Mouse (Mus musculus) small intestine, adult 2 months (tissue): ENCODE measurements around the gene Toporsl. TPM values are rescaled to one million over a fixed set of nuclear protein-coding genes. Genes with fewer than 3 reads are reported as not detected.

ENCODE experiments used
- H3K27ac ChIP-seq: fragments of 200-500 bp; 2 replicates; pipeline ENCODE4 v1.5.1; 2012; ENCODE audit warnings: low read depth, low read length, control low read depth, inconsistent platforms; ENCODE audit not compliant: insufficient read depth
- H3K27me3 ChIP-seq: fragments of 200-500 bp; 2 replicates; pipeline ENCODE4 v1.6.1; 2012; ENCODE audit warnings: mild to moderate bottlenecking, moderate library complexity, low read length, inconsistent platforms; ENCODE audit not compliant: control insufficient read depth, insufficient read depth
- H3K36me3 ChIP-seq: fragments of 200-500 bp; 2 replicates; pipeline ENCODE4 v1.6.1; 2012; ENCODE audit warnings: mild to moderate bottlenecking, low read length, control low read depth, inconsistent platforms; ENCODE audit not compliant: control insufficient read depth, insufficient read depth
- H3K4me1 ChIP-seq: fragments of 200-500 bp; 2 replicates; pipeline ENCODE4 v1.6.1; 2012; ENCODE audit warnings: low read length, inconsistent platforms, mixed read lengths; ENCODE audit not compliant: control insufficient read depth, insufficient read depth, insufficient read length
- H3K4me3 ChIP-seq: fragments of 200-500 bp; 2 replicates; pipeline ENCODE4 v1.5.1; 2012; ENCODE audit warnings: low read depth, mild to moderate bottlenecking, control low read depth, inconsistent platforms, low read length, moderate library complexity
- CTCF ChIP-seq: fragments of 200-500 bp; IDR thresholded peaks from 2 replicates; pipeline ENCODE4 v1.5.1; 2012; ENCODE audit warnings: low read depth, mild to moderate bottlenecking, control low read depth, inconsistent platforms, low read length, moderate library complexity, mixed read lengths; ENCODE audit not compliant: insufficient replicate concordance, insufficient read length; ENCODE audit errors: extremely low read depth
- POLR2A ChIP-seq: fragments of 200-500 bp; IDR thresholded peaks from 2 replicates; pipeline ENCODE4 v1.6.1; 2012; ENCODE audit warnings: low read depth, mild to moderate bottlenecking, control low read depth, inconsistent platforms, low read length, moderate library complexity
- WGBS: fragments of 180-500 bp; shearing (Covaris S2); methylation state at CpG from one replicate; pipeline ENCODE4 v1.1.7; 2018; 5-methylcytosine and 5-hydroxymethylcytosine counted together
- polyA plus RNA-seq: library from polyadenylated mRNA; depleted of rRNA; stranded (reverse); fragments of >200 nt; gene quantifications from 2 replicates; pipeline ENCODE4 v1.2.3, GENCODE M21; 2012; rRNA removed

Gene Toporsl
- polyA plus RNA-seq, 1 experiment, result not detected

GRCm38 (mm10) chr4:52598180-52598881, 2.3 kb downstream of the Toporsl start:
- Histone ChIP-seq H3K4me1 (no peaks in the 10 kb centered on the region), H3K36me3 (no peaks in the 10 kb centered on the region), H3K27me3 (no peaks in the 10 kb centered on the region), H3K4me3 (no peak overlapping the region), H3K27ac (no peak overlapping the region)
- 77% methylated on average over 7 of the region's 7 CpGs for WGBS
- TF ChIP-seq POLR2A, result no peak
- TF ChIP-seq CTCF, result no peak

GRCm38 (mm10) chr4:52606923-52607322, 10.8 kb downstream of the Toporsl start:
- TF ChIP-seq CTCF, result no peak
- TF ChIP-seq POLR2A, result no peak
- WGBS, result 47% methylated on average over 3 of the region's 3 CpGs
- H3K36me3 ChIP-seq, result no peaks in the 10 kb centered on the region
- no peaks in the 10 kb centered on the region for H3K4me1 ChIP-seq
- no peaks in the 10 kb centered on the region for H3K27me3 ChIP-seq
- no peak overlapping the region for H3K27ac ChIP-seq
- no peak overlapping the region for H3K4me3 ChIP-seq

DNA sequence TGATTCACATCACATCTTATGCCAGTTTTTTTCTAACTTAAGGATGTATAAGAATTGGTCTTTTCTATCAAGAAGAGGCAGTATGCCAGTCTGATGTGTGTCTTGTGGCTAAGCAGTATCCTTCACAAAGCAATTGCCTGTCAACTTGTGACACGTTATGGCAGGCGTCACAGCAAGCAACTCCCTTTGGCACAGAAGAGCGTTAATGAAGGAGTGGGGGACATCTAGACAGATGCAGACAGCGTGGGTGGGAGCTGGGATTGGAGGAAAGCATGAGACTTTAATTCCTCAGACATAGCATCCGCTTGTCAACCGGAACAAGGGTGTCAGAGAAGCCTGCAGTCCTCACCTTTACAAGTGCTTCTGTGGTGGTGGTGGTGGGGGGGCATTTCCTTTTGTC, 38.9 kb downstream of the Toporsl start:
- Histone ChIP-seq H3K4me3 (no peak overlapping the region), H3K36me3 (no peaks in the 10 kb centered on the region), H3K27ac (no peak overlapping the region), H3K4me1 (no peaks in the 10 kb centered on the region), H3K27me3 (no peaks in the 10 kb centered on the region)
- TF ChIP-seq CTCF, result no peak
- TF ChIP-seq POLR2A, result no peak
- WGBS, result 79% methylated on average over 6 of the region's 6 CpGs

DNA sequence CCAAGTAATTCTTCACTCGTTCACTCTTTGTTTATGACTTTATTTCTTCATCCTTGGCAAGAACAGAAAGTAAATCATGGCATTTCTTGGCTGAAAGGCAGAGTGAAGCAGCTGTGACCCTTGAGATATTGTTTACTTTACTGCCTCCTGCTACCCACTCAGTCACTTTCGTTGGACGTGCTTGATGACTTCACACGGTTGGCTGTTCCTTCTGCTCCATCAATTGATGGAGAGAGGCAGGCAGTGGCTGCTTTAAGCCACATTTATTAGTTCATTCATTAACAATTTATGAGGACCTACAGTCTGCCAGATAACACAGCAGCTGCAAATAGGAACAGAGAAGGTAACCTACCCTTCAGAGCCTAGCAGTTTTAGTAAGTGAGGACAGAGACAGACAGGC, 51.7 kb downstream of the Toporsl start:
- Histone ChIP-seq H3K27ac (no peak overlapping the region), H3K4me3 (no peak overlapping the region), H3K27me3 (no peaks in the 10 kb centered on the region), H3K36me3 (no peaks in the 10 kb centered on the region), H3K4me1 (no peaks in the 10 kb centered on the region)
- no peak for TF ChIP-seq POLR2A
- 49% methylated on average over 4 of the region's 4 CpGs for WGBS

DNA sequence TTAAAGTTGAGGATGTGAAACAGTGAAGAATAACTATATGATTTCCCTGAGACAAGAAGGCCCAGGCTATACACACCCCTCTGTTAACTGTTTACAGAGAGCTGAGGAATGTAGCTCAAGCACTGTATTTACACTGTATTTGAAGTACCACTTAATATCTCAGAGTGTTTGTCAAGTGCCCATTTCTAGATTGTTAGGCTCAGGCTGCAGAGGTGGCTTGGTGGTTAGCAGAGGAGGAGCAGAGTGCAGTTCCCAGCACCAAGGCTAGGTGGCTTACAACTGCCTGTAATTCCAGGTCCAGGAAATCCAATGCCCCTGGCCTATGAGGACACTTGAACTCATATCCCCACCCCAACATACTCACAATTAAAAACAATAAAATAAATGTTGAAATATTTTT, 63.6 kb downstream of the Toporsl start:
- Histone ChIP-seq H3K4me3 (no peak overlapping the region), H3K4me1 (no peaks in the 10 kb centered on the region), H3K27me3 (no peaks in the 10 kb centered on the region), H3K27ac (no peak overlapping the region), H3K36me3 (no peaks in the 10 kb centered on the region)
- TF ChIP-seq POLR2A (no peak), CTCF (no peak)

DNA sequence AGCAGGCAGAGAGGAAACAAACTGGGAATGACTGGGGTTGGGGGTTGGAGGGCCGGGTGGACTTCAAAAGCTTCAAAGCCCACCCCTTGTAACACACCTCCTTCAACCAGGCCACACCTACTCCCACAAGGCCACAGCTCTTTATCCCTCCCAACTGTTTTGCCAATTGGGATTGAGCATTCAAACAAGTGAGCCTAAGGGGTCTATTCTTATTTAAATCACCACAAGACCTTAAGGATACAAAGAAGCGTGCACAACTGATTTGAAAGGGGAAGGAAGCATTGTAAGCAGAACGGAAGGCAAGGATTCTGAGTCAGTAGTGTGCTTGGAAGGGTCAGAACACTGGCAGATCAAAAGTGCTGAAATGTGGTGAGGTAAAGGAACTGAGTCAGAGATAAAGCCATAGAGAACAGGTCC, 64.6 kb downstream of the Toporsl start:
- TF ChIP-seq POLR2A (no peak), CTCF (no peak)
- H3K4me3 ChIP-seq, result no peak overlapping the region
- no peaks in the 10 kb centered on the region for H3K27me3 ChIP-seq
- WGBS, result 39% methylated on average over 3 of the region's 3 CpGs
- no peaks in the 10 kb centered on the region for H3K36me3 ChIP-seq
- no peaks in the 10 kb centered on the region for H3K4me1 ChIP-seq
- no peak overlapping the region for H3K27ac ChIP-seq

GRCm38 (mm10) chr4:52661311-52661710, 65.2 kb downstream of the Toporsl start:
- TF ChIP-seq POLR2A (no peak), CTCF (no peak)
- whole genome bisulfite sequencing, result 87% methylated on average over 5 of the region's 5 CpGs
- no peaks in the 10 kb centered on the region for H3K27me3 ChIP-seq

More at GRCm38 (mm10) chr4:52661311-52661710, 65.2 kb downstream of the Toporsl start:
- no peak overlapping the region for H3K4me3 ChIP-seq
- H3K27ac ChIP-seq, result no peak overlapping the region
- no peaks in the 10 kb centered on the region for H3K36me3 ChIP-seq
- no peaks in the 10 kb centered on the region for H3K4me1 ChIP-seq

Other genes with a start within 250 kb of the Toporsl start
- gene Smc2, start 157.0 kb upstream of the Toporsl start, polyA plus RNA-seq, result 0.20 and 0.90 TPM in 2 replicates
- gene Vma21-ps, start 99.0 kb upstream of the Toporsl start, polyA plus RNA-seq, result not detected in 2 replicates
- gene Olfr275, start 218.3 kb downstream of the Toporsl start, polyA plus RNA-seq, result not detected in 2 replicates